Mouse (Mus musculus) cortical plate, adult 2 months (tissue): ENCODE measurements at regions not wholly inside any gene's neighbourhood (a gene's known extent, or its start where the extent isn't known, plus 50 kb on each side); places are given as distances from the start of the nearest gene placed in this dataset.
"Not testable (repeated sequence)": the region's sequence is repeated elsewhere in the genome, so short reads cannot be mapped to it uniquely, and the experiment has no call there.

Source experiments
- H3K27ac ChIP-seq: fragments of 200-500 bp; 2 replicates; pipeline ENCODE4 v1.5.1; 2012; ENCODE audit warnings: low read length, control low read depth, inconsistent platforms; ENCODE audit not compliant: insufficient read depth
- H3K4me1 ChIP-seq: fragments of 200-500 bp; 2 replicates; pipeline ENCODE4 v1.6.1; 2011; ENCODE audit warnings: low read length; ENCODE audit not compliant: control insufficient read depth, insufficient read depth
- H3K4me3 ChIP-seq: fragments of 200-500 bp; 2 replicates; pipeline ENCODE4 v1.5.1; 2011; ENCODE audit warnings: mild to moderate bottlenecking, low read length, control low read depth; ENCODE audit not compliant: insufficient read depth
- CTCF ChIP-seq: fragments of 200-500 bp; IDR thresholded peaks from 2 replicates; pipeline ENCODE4 v1.5.1; 2011; ENCODE audit warnings: mild to moderate bottlenecking, control low read depth, low read length; ENCODE audit not compliant: insufficient read depth; ENCODE audit errors: extremely low read depth
- POLR2A ChIP-seq: fragments of 200-500 bp; IDR thresholded peaks from 2 replicates; pipeline ENCODE4 v1.6.1; 2011; ENCODE audit warnings: mild to moderate bottlenecking, low read length, control low read depth; ENCODE audit not compliant: insufficient read depth; ENCODE audit errors: extremely low read depth

DNA sequence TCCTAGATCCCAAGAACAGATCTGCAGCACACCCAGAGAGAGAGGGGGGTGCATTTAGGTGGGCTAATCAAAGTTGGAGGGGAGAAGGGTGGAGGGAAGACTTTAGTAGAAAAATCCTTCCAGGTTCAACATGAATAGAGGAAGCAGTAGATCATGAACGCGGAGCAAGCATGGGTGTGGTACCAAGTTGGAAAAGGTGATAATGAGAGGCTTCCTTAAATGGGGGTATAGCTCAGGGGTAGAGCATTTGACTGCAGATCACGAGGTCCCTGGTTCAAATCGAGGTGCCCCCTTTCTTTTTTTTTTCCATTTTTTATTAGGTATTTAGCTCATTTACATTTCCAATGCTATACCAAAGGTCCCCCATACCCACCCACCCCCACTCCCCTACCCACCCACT, 54.0 kb upstream of the Krba1 start:
- H3K4me1 ChIP-seq, H3K4me3 ChIP-seq, H3K27ac ChIP-seq: not testable (repeated sequence)

DNA sequence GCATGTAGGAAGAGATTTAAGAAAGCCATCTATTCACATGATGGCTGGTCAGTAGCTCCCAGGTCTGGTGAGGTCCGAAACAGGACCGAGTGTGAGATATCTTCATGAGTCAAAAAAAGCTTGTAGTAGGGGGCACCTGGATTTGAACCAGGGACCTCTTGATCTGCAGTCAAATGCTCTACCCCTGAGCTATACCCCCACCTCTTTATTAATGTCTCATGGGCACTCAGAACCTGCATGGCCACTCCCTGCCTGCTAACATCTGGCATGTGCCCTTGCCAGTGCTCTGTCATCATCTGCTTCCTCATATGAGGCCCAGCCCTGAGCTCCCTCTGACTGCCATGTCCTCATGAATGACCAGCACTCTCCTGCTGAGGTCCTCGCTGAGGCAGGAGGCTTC, 58.4 kb upstream of the Krba1 start:
- H3K27ac ChIP-seq, H3K4me1 ChIP-seq, H3K4me3 ChIP-seq: not testable (repeated sequence)

DNA sequence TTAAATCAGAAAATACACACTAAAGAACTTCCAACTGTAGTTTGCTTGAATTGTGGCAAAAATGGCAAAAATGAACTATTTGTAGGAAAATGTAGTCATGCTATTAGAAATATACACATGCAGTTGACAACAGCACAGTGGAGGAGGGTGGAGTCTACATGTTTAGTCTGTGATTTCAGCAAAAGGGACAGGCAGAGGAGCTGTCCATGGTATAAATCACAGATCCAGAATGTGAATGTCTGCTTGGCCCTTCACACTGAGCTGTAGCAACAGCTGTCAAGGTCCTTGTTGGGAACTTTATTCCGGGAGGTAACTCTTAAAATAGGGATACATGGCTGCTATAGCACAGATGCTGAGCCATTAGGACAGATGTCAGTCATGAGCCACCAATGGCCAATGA, 107.4 kb upstream of the Krba1 start:
- no peak for TF ChIP-seq CTCF
- TF ChIP-seq POLR2A = no peak
- Histone ChIP-seq H3K4me3 (no peak overlapping the region), H3K27ac (no peak overlapping the region), H3K4me1 (no peaks in the 10 kb centered on the region)

DNA sequence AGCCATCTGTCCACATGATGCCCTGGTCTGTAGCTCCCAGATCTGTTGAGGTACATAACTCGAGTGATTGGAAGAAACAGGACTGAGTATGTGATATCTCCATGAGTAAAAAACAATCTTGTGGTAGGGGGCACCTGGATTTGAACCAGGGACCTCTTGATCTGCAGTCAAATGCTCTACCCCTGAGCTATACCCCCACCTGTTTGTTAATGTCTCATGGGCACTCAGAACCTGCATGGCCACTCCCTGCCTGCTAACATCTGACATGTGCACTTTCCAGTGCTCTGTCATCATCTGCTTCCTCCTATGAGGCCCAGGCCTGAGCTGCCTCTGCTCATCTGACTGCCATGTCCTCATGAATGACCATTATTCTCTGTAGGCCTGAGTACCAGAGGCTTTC, 115.7 kb upstream of the Krba1 start:
- not testable (repeated sequence) for H3K4me1 ChIP-seq, H3K4me3 ChIP-seq, H3K27ac ChIP-seq

DNA sequence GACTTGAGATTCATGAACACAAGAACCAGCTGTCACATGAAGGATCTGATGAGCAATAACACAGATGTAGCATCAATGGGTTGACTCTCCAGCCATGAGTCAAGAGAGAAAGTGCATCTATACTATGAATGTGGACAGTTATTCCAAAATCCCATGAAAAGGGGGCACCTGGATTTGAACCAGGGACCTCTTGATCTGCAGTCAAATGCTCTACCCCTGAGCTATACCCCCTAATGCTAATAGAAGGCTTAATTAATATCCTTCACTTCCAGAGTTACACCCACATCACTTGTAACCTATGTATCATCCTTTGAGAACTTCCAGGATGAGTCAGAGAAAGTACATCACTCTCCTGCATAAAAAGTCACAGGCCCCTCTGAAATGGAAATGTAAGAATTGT, 133.8 kb upstream of the Krba1 start:
- not testable (repeated sequence) for H3K4me3 ChIP-seq, H3K4me1 ChIP-seq, H3K27ac ChIP-seq

DNA sequence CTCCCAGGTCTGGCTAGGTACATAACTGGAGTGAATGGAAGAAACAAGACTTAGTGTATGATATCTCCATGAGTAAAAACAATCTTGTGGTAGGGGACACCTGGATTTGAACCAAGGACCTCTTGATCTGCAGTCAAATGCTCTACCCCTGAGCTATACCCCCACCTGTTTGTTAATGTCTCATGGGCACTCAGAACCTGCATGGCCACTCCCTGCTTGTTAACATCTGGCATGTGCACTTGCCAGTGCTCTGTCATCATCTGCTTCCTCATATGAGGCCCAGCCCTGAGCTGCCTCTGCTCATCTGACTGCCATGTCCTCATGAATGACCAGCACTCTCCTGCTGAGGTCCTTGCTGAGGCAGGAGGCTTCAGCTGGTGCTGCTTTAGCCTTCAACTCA, 142.4 kb upstream of the Krba1 start:
- not testable (repeated sequence) for H3K27ac ChIP-seq, H3K4me3 ChIP-seq, H3K4me1 ChIP-seq

DNA sequence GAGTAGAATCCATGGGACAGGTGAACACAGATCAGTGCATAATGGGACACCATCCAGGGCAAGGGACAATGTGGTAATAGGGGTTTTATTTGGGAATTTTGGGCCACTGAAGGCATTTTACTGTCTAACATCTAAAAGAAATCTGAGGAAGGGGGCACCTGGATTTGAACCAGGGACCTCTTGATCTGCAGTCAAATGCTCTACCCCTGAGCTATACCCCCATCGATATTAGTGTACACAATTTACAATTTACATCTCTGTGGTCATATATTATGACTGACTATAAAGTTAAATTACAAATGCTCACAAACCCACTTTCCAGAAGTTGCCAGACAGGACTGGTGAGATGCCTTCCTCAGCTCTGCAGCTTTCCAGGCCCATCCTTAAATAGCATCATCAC, 143.4 kb upstream of the Krba1 start:
- H3K27ac ChIP-seq = no peak overlapping the region
- no peak for TF ChIP-seq CTCF
- TF ChIP-seq POLR2A = no peak
- H3K4me3 ChIP-seq = no peak overlapping the region
- H3K4me1 ChIP-seq = no peaks in the 10 kb centered on the region

DNA sequence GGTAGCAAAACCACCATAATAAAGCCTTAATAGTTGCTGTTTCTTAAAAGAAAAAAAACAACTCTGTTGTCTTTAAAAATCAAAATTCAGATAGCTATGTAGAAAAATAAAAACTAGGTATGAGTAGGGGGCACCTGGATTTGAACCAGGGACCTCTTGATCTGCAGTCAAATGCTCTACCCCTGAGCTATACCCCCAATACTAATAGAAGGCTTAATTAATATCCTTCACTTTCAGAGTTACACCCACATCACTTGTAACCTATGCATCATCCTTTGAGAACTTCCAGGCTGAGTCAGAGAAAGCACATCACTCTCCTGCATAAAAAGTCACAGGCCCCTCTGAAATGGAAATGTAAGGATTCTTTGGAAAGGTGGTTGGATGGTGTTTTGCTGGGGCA, 151.2 kb upstream of the Krba1 start:
- H3K4me3 ChIP-seq, H3K4me1 ChIP-seq, H3K27ac ChIP-seq: not testable (repeated sequence)

DNA sequence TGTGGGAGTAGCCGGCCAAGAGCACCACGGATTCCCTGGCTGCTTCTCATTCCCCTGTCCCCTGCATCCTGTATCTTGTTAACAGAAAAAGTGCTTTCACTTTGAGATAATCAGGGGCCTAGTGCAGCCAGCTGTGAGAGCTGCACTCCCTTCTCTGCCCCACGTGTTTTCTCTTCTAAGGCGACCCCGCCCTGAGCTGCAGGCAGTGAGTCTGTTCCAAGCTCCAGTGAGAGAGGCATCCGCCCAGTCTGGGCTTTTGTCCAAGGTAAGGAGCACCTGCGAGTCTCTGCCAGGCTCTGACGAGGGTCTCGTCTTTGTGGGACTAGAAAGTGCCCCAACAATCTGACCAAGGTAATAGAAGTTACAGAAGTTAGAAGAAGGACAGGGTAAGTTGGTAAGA, 141.0 kb upstream of the Zfp746 start:
- no peak for TF ChIP-seq POLR2A
- no peak for TF ChIP-seq CTCF
- no peaks in the 10 kb centered on the region for H3K4me1 ChIP-seq
- no peak overlapping the region for H3K4me3 ChIP-seq
- no peak overlapping the region for H3K27ac ChIP-seq

DNA sequence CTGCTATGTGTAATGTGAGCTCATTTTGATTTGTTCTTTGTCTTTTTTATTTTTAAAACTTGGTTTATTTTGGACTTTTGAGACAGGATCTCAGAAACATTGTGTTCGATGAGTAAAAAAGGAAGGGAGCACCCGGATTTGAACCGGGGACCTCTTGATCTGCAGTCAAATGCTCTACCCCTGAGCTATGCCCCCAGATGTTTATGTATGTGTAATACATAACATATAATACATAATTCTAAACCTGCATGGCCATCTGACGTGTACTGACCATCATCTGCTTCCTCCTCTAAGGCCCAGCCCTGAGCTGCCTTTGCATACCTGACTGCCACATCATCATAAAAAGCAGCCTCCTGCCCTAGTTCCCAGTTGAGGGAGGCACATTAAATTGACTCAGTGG, 137.8 kb upstream of the Zfp746 start:
- Histone ChIP-seq H3K4me3 (no peak overlapping the region), H3K27ac (no peak overlapping the region), H3K4me1 (no peaks in the 10 kb centered on the region)
- TF ChIP-seq CTCF (no peak), POLR2A (no peak)

DNA sequence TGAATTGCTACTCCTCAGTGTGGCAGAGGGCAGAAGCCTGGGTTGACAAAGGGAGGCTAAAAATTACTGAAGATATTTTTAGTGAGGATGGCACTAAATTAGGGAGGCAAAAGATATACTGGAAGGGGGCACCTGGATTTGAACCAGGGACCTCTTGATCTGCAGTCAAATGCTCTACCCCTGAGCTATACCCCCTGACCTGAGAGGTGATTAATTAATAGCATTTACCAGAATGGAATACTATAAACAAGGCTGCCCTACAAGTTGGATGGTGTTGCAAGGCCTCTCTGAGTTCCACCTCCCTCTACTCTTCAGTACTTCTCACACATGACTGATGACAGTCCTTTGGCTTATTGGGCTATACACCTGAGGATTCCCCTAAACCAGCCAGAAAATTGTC, 136.6 kb upstream of the Zfp746 start:
- TF ChIP-seq CTCF = no peak
- TF ChIP-seq POLR2A = no peak
- Histone ChIP-seq H3K27ac (no peak overlapping the region), H3K4me3 (no peak overlapping the region), H3K4me1 (no peaks in the 10 kb centered on the region)

DNA sequence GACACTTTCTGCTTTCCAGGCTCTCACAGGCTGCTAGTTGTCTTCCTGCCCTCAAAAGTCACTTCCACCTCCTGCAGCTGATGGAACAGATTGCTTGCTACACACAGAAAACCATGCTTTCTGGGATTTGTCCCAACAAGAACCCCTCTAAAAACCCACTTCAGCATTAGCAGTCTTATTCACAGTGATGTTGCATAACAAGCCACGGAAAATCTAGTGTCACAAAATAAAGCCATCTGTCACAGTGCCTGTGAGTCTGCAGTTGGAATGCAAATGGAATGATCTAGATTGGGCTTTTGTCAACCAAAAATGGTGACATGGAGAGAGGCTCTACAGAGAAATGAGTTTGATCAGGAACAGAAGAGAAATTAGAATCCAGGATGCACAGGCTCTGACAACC, 135.4 kb upstream of the Zfp746 start:
- not testable (repeated sequence) for H3K27ac ChIP-seq, H3K4me1 ChIP-seq, H3K4me3 ChIP-seq
